Mouse (Mus musculus): ENCODE results near the gene Syn2. TPM values are rescaled to one million over a fixed set of nuclear protein-coding genes. Genes with fewer than 3 reads are reported as not detected.

Gene Syn2
- polyA plus RNA-seq, 1 experiment from 2014 or later: 5.7 TPM

DNA sequence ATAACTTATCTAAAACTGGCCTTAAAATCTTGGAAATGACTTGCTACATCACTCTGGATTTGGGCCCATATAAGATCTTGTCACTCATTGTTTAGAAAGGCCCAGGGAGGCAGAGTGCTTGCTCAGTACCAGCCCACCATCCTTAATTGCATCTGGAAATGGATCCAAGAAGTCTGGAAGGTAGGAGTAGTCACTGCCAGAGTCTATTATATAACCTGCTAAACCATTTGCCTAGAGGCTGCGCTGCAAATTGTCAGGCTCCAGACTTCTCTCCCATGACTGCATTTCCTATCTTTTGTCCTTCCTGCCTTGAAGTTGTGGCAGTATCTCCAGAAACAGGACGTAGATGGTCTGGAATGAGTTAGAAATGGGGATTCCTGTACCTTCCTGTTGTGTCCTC lies 75.5 kb downstream of the Syn2 start:
- no peak for ATAC-seq (ENCODE audit: low read depth)
- H3K4me2 ChIP-seq (ENCODE audit: low read depth, low read length): no peak overlapping the region
- no peaks in the 10 kb centered on the region for H3K9me3 ChIP-seq (ENCODE audit: control insufficient read depth, low read length)
- no peaks in the 10 kb centered on the region for H3K27me3 ChIP-seq (replicated peaks; ENCODE audit: control insufficient read depth, insufficient read depth, low read length)
- no peak overlapping the region for H3K4me3 ChIP-seq (ENCODE audit: low read depth, low read length)
- 58% methylated on average over 2 of the region's 2 CpGs for WGBS
- no peak overlapping the region for H3K27ac ChIP-seq (replicated peaks; ENCODE audit: low read depth, low read length)
- H3K36me3 ChIP-seq (ENCODE audit: control insufficient read depth, insufficient read depth, low read length): no peaks in the 10 kb centered on the region
- H3K9ac ChIP-seq (ENCODE audit: low read depth, low read length): no peak overlapping the region
- H3K4me1 ChIP-seq (ENCODE audit: control insufficient read depth, insufficient read depth, low read length): peaks cover 4% of the 10 kb centered on the region; the same call in 1 of the 2 replicates
- DNase-seq (ENCODE audit: low spot score): no peak

DNA sequence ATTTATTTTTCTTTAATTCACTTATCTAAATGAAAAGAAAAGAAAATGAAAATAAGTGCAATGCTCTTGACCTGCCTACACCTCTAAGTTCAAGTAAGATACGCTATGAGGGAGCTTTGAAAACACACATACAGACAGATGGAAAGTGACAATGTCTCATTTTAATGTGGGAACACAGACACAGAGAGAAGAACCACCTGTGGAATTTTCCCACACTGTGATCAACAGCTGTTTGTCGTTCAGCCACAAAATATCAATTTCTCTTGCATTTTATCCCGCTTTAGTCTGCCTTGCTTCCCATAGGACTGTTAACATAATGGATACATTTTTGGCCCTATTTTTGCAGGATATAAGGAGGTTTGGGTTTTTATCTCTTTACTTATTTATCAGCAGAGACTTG lies 76.1 kb downstream of the Syn2 start:
- no peak for ATAC-seq (ENCODE audit: low read depth)
- no peak overlapping the region for H3K9ac ChIP-seq (ENCODE audit: low read depth, low read length)
- no peak overlapping the region for H3K4me3 ChIP-seq (ENCODE audit: low read depth, low read length)
- H3K9me3 ChIP-seq (ENCODE audit: control insufficient read depth, low read length): no peaks in the 10 kb centered on the region
- H3K4me1 ChIP-seq (ENCODE audit: control insufficient read depth, insufficient read depth, low read length): peaks cover 4% of the 10 kb centered on the region; the same call in 1 of the 2 replicates
- DNase-seq (ENCODE audit: low spot score): no peak
- H3K4me2 ChIP-seq (ENCODE audit: low read depth, low read length): no peak overlapping the region
- H3K27me3 ChIP-seq (replicated peaks; ENCODE audit: control insufficient read depth, insufficient read depth, low read length): no peaks in the 10 kb centered on the region
- WGBS: 61% methylated on average over 3 of the region's 3 CpGs
- H3K27ac ChIP-seq (replicated peaks; ENCODE audit: low read depth, low read length): no peak overlapping the region
- H3K36me3 ChIP-seq (ENCODE audit: control insufficient read depth, insufficient read depth, low read length): no peaks in the 10 kb centered on the region

DNA sequence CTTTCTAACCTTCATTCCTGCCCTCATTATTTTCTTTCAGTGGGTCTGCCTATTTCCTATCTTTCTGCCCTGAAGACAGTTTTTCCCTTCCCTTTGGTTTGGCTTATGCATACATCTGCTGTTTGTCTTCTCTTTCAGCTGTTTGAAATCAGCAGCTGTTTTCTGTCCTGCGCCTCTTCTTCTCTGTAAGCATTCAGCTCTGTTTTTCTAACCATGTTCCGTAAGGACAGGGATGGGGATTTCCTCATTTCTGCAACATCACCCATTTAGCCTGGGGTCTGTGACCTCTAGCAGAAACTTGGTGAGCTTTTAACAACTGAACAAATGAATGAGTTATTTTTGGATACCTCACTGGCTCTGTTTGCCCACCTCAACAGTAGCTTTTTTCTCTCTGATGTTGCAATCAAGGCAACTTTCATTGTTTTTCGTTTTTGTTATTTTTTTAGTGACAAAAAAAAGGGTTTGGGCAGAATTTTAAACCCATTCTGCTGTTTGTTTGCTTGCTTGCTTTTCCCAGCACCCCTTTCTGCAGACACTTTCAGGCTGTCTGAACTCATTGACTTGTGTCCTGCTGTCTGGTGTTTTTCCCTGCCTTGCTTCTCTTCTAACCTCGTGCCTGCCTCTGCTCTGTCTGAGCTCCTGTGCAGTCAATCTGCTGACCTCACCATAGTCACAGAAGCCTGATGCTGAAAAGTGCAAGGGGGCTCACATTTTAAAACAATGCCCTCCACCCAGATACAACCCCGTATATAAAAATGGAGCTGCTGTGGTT lies 77.6 kb downstream of the Syn2 start:
- Histone ChIP-seq H3K36me3 (ENCODE audit: control insufficient read depth, insufficient read depth, low read length) (no peaks in the 10 kb centered on the region), H3K4me1 (ENCODE audit: control insufficient read depth, insufficient read depth, low read length) (peaks cover 4% of the 10 kb centered on the region; the same call in 1 of the 2 replicates), H3K4me3 (ENCODE audit: low read depth, low read length) (no peak overlapping the region), H3K9me3 (ENCODE audit: control insufficient read depth, low read length) (no peaks in the 10 kb centered on the region), H3K27me3 (replicated peaks; ENCODE audit: control insufficient read depth, insufficient read depth, low read length) (no peaks in the 10 kb centered on the region), H3K9ac (ENCODE audit: low read depth, low read length) (no peak overlapping the region), H3K4me2 (ENCODE audit: low read depth, low read length) (no peak overlapping the region), H3K27ac (replicated peaks; ENCODE audit: low read depth, low read length) (no peak overlapping the region; the same call in 1 of the 2 replicates)
- DNase-seq (ENCODE audit: low spot score) (peak; percentile 40), ATAC-seq (ENCODE audit: low read depth) (no peak)
- 41% methylated on average over 5 of the region's 5 CpGs for WGBS

DNA sequence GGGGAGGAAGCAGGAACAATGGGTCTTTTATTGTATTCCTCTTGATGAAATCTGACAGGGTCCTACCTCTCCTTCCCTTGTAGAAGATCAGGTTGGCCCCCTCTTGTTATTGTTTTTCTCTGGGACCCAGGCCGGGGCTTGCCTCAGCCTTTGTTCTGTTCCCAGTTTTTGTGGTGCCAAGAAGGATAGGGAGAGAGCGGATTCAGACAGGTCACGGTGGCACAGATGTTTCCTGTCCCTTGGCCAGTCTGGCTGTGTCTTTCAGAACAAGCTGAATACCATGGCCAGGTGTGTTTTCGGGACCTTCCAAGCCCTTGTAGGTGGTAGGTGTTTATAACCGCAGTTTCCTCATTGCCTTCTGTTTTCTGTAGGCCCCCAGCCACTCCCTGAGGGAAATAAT lies 78.4 kb downstream of the Syn2 start:
- Histone ChIP-seq H3K9ac (ENCODE audit: low read depth, low read length) (no peak overlapping the region), H3K36me3 (ENCODE audit: control insufficient read depth, insufficient read depth, low read length) (no peaks in the 10 kb centered on the region), H3K27me3 (replicated peaks; ENCODE audit: control insufficient read depth, insufficient read depth, low read length) (no peaks in the 10 kb centered on the region), H3K9me3 (ENCODE audit: control insufficient read depth, low read length) (no peaks in the 10 kb centered on the region), H3K4me2 (ENCODE audit: low read depth, low read length) (no peak overlapping the region), H3K4me3 (ENCODE audit: low read depth, low read length) (no peak overlapping the region), H3K4me1 (ENCODE audit: control insufficient read depth, insufficient read depth, low read length) (peaks cover 4% of the 10 kb centered on the region; the same call in 1 of the 2 replicates), H3K27ac (replicated peaks; ENCODE audit: low read depth, low read length) (no peak overlapping the region)
- DNase-seq (ENCODE audit: low spot score): peak; percentile 41
- ATAC-seq (ENCODE audit: low read depth): no peak
- 39% methylated on average over 5 of the region's 5 CpGs for WGBS

DNA sequence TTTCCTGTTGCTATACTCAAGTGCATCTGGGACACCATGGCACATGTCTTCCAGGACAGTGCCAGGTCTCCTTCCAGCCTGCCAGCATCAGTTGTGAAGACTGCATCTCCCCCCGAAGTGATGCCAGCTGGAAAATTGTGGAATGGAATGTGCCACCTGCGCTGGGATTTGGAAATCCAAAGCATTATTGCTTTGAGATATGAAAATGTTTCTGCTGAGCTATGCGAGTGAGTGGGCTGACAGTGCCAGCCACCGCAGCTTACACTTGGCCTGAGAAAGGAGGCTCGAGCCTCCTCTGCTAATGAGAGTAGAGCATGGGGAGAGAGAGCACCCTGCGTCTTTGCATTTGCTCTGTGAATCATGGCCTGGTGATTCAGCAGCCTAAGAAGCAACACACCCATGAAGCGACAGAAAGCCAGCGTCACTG lies 86.5 kb downstream of the Syn2 start:
- H3K9ac ChIP-seq (ENCODE audit: low read depth, low read length): no peak overlapping the region
- no peak overlapping the region for H3K27ac ChIP-seq (replicated peaks; ENCODE audit: low read depth, low read length)
- WGBS: 76% methylated on average over 8 of the region's 8 CpGs

DNA sequence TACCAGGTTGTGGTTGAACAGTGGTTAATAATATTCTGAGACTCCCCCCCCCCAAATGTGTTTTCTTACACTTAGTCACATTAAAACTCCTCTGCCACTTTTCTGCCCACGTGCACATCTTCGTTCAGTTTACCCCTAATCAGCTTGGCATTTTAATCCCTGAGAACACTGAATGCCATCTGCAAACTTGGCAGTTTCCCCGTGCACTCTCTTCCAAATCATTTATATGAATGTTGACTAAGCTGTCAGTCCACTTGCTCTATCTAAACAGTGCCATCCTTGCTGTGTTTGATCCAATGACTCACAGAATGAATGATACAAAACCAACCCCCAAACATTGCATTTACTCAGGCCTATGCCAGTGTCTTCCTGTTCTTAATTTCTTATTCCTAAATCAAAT lies 90.8 kb downstream of the Syn2 start:
- ATAC-seq (ENCODE audit: low read depth) (no peak), DNase-seq (ENCODE audit: low spot score) (no peak)
- no peak overlapping the region for H3K27ac ChIP-seq (replicated peaks; ENCODE audit: low read depth, low read length)
- H3K9me3 ChIP-seq (ENCODE audit: control insufficient read depth, low read length): no peaks in the 10 kb centered on the region
- 58% methylated on average over 3 of the region's 3 CpGs for WGBS
- H3K27me3 ChIP-seq (replicated peaks; ENCODE audit: control insufficient read depth, insufficient read depth, low read length): no peaks in the 10 kb centered on the region
- no peaks in the 10 kb centered on the region for H3K4me1 ChIP-seq (ENCODE audit: control insufficient read depth, insufficient read depth, low read length)
- no peak overlapping the region for H3K4me3 ChIP-seq (ENCODE audit: low read depth, low read length)
- H3K9ac ChIP-seq (ENCODE audit: low read depth, low read length): no peak overlapping the region
- H3K4me2 ChIP-seq (ENCODE audit: low read depth, low read length): no peak overlapping the region
- H3K36me3 ChIP-seq (ENCODE audit: control insufficient read depth, insufficient read depth, low read length): no peaks in the 10 kb centered on the region

More for the DNA sequence above, 86.5 kb downstream of the Syn2 start:
- Histone ChIP-seq H3K4me2 (ENCODE audit: low read depth, low read length) (no peak overlapping the region), H3K27me3 (replicated peaks; ENCODE audit: control insufficient read depth, insufficient read depth, low read length) (no peaks in the 10 kb centered on the region), H3K36me3 (ENCODE audit: control insufficient read depth, insufficient read depth, low read length) (no peaks in the 10 kb centered on the region), H3K4me3 (ENCODE audit: low read depth, low read length) (no peak overlapping the region), H3K4me1 (ENCODE audit: control insufficient read depth, insufficient read depth, low read length) (no peaks in the 10 kb centered on the region), H3K9me3 (ENCODE audit: control insufficient read depth, low read length) (no peaks in the 10 kb centered on the region)
- ATAC-seq (ENCODE audit: low read depth): no peak
- no peak for DNase-seq (ENCODE audit: low spot score)

DNA sequence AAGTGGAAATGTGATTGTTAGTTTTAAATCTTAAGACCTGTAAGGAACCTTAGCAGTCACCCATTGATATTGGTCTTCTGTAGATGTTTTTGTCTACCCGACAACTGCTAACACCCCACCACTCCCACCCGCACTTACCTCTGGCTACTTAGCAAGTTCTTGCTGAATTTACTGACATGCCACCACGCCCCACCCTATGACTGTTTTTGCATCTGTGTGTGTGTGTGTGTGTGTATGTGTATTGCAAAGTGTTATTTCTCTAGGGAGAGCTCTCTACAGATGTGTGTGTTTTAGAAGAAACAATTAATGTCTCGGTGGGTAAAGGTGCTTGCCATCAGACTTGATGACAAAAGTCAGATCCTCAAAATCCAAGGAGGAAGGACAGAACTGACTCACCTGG lies 92.3 kb downstream of the Syn2 start, which contains the start of gene Gm17482:
TSS of gene Gm17482 (plus strand) at position 301 of the 400 bp plus-strand sequence.
- ATAC-seq (ENCODE audit: low read depth) (no peak), DNase-seq (ENCODE audit: low spot score) (no peak)
- Histone ChIP-seq H3K4me3 (ENCODE audit: low read depth, low read length) (no peak within 1 kb of the TSS), H3K27ac (replicated peaks; ENCODE audit: low read depth, low read length) (no peak within 1 kb of the TSS), H3K9ac (ENCODE audit: low read depth, low read length) (no peak within 1 kb of the TSS), H3K4me1 (ENCODE audit: control insufficient read depth, insufficient read depth, low read length) (peaks cover 3% of the 10 kb centered on the region; the same call in 1 of the 2 replicates), H3K27me3 (replicated peaks; ENCODE audit: control insufficient read depth, insufficient read depth, low read length) (no peaks in the 10 kb centered on the region), H3K4me2 (ENCODE audit: low read depth, low read length) (no peak within 1 kb of the TSS), H3K36me3 (ENCODE audit: control insufficient read depth, insufficient read depth, low read length) (no peaks in the 10 kb centered on the region), H3K9me3 (ENCODE audit: control insufficient read depth, low read length) (no peaks in the 10 kb centered on the region)
- 75% methylated on average over 4 of the region's 4 CpGs for WGBS

DNA sequence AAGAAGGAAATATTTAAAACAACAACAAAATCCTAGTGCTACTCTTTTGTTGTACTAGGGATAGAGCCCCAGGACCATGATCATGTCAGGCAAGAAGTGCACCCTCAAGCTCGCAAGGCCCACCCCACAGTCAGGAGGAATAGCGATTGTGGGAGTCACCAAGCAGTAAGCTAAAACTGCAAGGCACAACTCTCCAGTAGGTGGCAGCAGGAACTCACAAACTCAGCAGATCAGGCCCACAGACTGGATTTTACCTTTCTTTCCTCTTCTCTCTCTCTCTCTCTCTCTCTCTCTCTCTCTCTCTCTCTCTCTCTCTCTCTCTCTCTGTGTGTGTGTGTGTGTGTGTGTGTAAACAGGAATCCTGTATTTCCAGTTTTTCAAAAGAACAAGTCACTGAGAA lies 92.8 kb downstream of the Syn2 start:
- Histone ChIP-seq H3K9ac (ENCODE audit: low read depth, low read length) (no peak overlapping the region), H3K4me2 (ENCODE audit: low read depth, low read length) (no peak overlapping the region), H3K27me3 (replicated peaks; ENCODE audit: control insufficient read depth, insufficient read depth, low read length) (no peaks in the 10 kb centered on the region), H3K4me1 (ENCODE audit: control insufficient read depth, insufficient read depth, low read length) (peaks cover 3% of the 10 kb centered on the region; the same call in 1 of the 2 replicates), H3K27ac (replicated peaks; ENCODE audit: low read depth, low read length) (no peak overlapping the region), H3K4me3 (ENCODE audit: low read depth, low read length) (no peak overlapping the region), H3K36me3 (ENCODE audit: control insufficient read depth, insufficient read depth, low read length) (no peaks in the 10 kb centered on the region), H3K9me3 (ENCODE audit: control insufficient read depth, low read length) (no peaks in the 10 kb centered on the region)
- WGBS: 0% methylated on average over 2 of the region's 2 CpGs
- DNase-seq (ENCODE audit: low spot score) (peak; percentile 89), ATAC-seq (ENCODE audit: low read depth) (peak; percentile 63; the same call in 1 of the 2 replicates)

DNA sequence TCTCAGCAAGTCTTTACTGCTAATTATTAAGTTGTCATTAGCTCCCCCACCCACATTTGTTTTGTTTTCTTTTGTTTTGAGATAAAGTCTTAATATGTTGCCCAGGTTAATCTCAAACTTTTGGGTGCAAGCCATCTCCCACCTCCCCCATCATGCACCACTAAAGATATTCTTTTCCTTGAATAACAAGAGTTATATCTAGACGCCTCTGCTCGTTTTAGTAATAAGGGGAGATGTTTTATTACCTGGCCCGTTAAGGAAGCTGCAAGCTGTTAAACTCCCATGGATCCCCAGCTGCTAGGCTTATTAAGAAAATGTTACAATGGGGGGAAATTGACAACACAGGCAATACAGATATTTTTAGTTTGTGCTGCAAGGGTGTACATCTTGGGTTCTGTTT lies 95.9 kb downstream of the Syn2 start:
- ATAC-seq (ENCODE audit: low read depth): no peak
- Histone ChIP-seq H3K36me3 (ENCODE audit: control insufficient read depth, insufficient read depth, low read length) (no peaks in the 10 kb centered on the region), H3K4me3 (ENCODE audit: low read depth, low read length) (no peak overlapping the region), H3K27me3 (replicated peaks; ENCODE audit: control insufficient read depth, insufficient read depth, low read length) (no peaks in the 10 kb centered on the region), H3K4me1 (ENCODE audit: control insufficient read depth, insufficient read depth, low read length) (peaks cover 3% of the 10 kb centered on the region; the same call in 1 of the 2 replicates), H3K27ac (replicated peaks; ENCODE audit: low read depth, low read length) (no peak overlapping the region), H3K9ac (ENCODE audit: low read depth, low read length) (no peak overlapping the region), H3K4me2 (ENCODE audit: low read depth, low read length) (no peak overlapping the region), H3K9me3 (ENCODE audit: control insufficient read depth, low read length) (no peaks in the 10 kb centered on the region)
- no peak for DNase-seq (ENCODE audit: low spot score)
- WGBS: 75% methylated on average over 3 of the region's 3 CpGs
